Mouse (Mus musculus) embryonic facial prominence, embryonic 14.5 days (tissue): ENCODE data around the gene Ap2b1. TPM values are rescaled to one million over a fixed set of nuclear protein-coding genes. Genes with fewer than 3 reads are reported as not detected.

Experiments used
- ATAC-seq: fragments of 200-750 bp; cut with Nextera tagmentation; 2 replicates; pipeline ENCODE4 v1.8.0; 2017; ENCODE audit warnings: low read depth, moderate number of reproducible peaks, moderate TSS enrichment
- DNase-seq: peaks from one replicate; pipeline ENCODE4 v3.0.0-alpha.2; 2015; ENCODE audit warnings: low spot score
- H3K27ac ChIP-seq: fragments of 300-500 bp; sonication (generic); replicated peaks from 2 replicates; pipeline ENCODE4 v1.5.1; 2014; ENCODE audit warnings: low read depth, mild to moderate bottlenecking, low read length, moderate library complexity
- H3K27me3 ChIP-seq: fragments of 300-500 bp; sonication (generic); replicated peaks from 2 replicates; pipeline ENCODE4 v1.6.1; 2014; ENCODE audit warnings: low read length; ENCODE audit not compliant: control insufficient read depth, insufficient read depth
- H3K36me3 ChIP-seq: fragments of 300-500 bp; sonication (generic); 2 replicates; pipeline ENCODE4 v1.6.1; 2014; ENCODE audit warnings: low read length, mixed read lengths; ENCODE audit not compliant: control insufficient read depth, insufficient read depth
- H3K4me1 ChIP-seq: fragments of 300-500 bp; sonication (generic); 2 replicates; pipeline ENCODE4 v1.6.1; 2014; ENCODE audit warnings: antibody characterized with exemption, low read length; ENCODE audit not compliant: control insufficient read depth, insufficient read depth
- H3K4me2 ChIP-seq: fragments of 300-500 bp; sonication (generic); 2 replicates; pipeline ENCODE4 v1.6.1; 2014; ENCODE audit warnings: low read depth, mild to moderate bottlenecking, low read length, moderate library complexity, mixed read lengths
- H3K4me3 ChIP-seq: fragments of 300-500 bp; sonication (generic); 2 replicates; pipeline ENCODE4 v1.5.1; 2014; ENCODE audit warnings: low read depth, mild to moderate bottlenecking, low read length
- H3K9ac ChIP-seq: fragments of 300-500 bp; sonication (generic); 2 replicates; pipeline ENCODE4 v1.6.1; 2014; ENCODE audit warnings: low read depth, mild to moderate bottlenecking, low read length, moderate library complexity, mixed read lengths
- H3K9me3 ChIP-seq: fragments of 300-500 bp; sonication (generic); 2 replicates; pipeline ENCODE4 v1.6.1; 2016; ENCODE audit warnings: low read length; ENCODE audit not compliant: control insufficient read depth
- WGBS: fragments of 180-500 bp; shearing (Covaris S2); extraction: QIAGEN DNeasy Blood & Tissue Kit; methylation state at CpG from one replicate; pipeline ENCODE4 v1.1.7; 2014; 5-methylcytosine and 5-hydroxymethylcytosine counted together
- polyA plus RNA-seq: library from polyadenylated mRNA; unstranded; fragments of >200 nt; fragmentation: Nextera tagmentation; extraction: Ambion mirVana; gene quantifications from 2 replicates; pipeline ENCODE4 v1.2.1, GENCODE M21; 2014

Gene Ap2b1
- polyA plus RNA-seq, 1 experiment from 2014 or later = 65.5 TPM

GRCm38 (mm10) chr11:83279024-83279423, 19.8 kb upstream of the Ap2b1 start:
- ATAC-seq = no peak
- Histone ChIP-seq H3K9me3 (no peaks in the 10 kb centered on the region), H3K27me3 (no peaks in the 10 kb centered on the region), H3K4me3 (no peak overlapping the region), H3K4me1 (no peaks in the 10 kb centered on the region), H3K4me2 (no peak overlapping the region), H3K9ac (no peak overlapping the region), H3K36me3 (no peaks in the 10 kb centered on the region), H3K27ac (no peak overlapping the region)
- 76% methylated on average over 4 of the region's 4 CpGs for WGBS
- DNase-seq = no peak

GRCm38 (mm10) chr11:83279691-83280090, 19.1 kb upstream of the Ap2b1 start:
- ATAC-seq (no peak), DNase-seq (no peak)
- Histone ChIP-seq H3K9ac (no peak overlapping the region), H3K4me2 (no peak overlapping the region), H3K4me1 (no peaks in the 10 kb centered on the region), H3K27ac (no peak overlapping the region), H3K27me3 (no peaks in the 10 kb centered on the region), H3K36me3 (no peaks in the 10 kb centered on the region), H3K4me3 (no peak overlapping the region), H3K9me3 (no peaks in the 10 kb centered on the region)
- WGBS = 63% methylated on average over 6 of the region's 6 CpGs

- Histone ChIP-seq H3K9ac (no peak overlapping the region), H3K4me1 (no peaks in the 10 kb centered on the region), H3K36me3 (no peaks in the 10 kb centered on the region), H3K27me3 (no peaks in the 10 kb centered on the region), H3K9me3 (no peaks in the 10 kb centered on the region), H3K4me2 (no peak overlapping the region), H3K4me3 (no peak overlapping the region), H3K27ac (no peak overlapping the region)
- WGBS = 51% methylated on average over 2 of the region's 2 CpGs
- no peak for ATAC-seq
- DNase-seq = no peak
Observed at GRCm38 (mm10) chr11:83282084-83282483, 16.7 kb upstream of the Ap2b1 start.

- Histone ChIP-seq H3K27me3 (no peaks in the 10 kb centered on the region), H3K4me1 (0 out of 2 replicates have a peak, but pooled peaks cover 3% of the 10 kb centered on the region), H3K4me3 (no peak overlapping the region), H3K9ac (no peak overlapping the region), H3K27ac (no peak overlapping the region), H3K36me3 (no peaks in the 10 kb centered on the region), H3K4me2 (no peak overlapping the region), H3K9me3 (no peaks in the 10 kb centered on the region)
- 81% methylated on average over 4 of the region's 4 CpGs for WGBS
- no peak for ATAC-seq
- DNase-seq = no peak
Observed at GRCm38 (mm10) chr11:83285627-83286026, 13.2 kb upstream of the Ap2b1 start.

GRCm38 (mm10) chr11:83286566-83286965, 12.3 kb upstream of the Ap2b1 start, which contains the start of gene Slfn14:
Gene Slfn14 (minus strand): TSS chr11:83286726.
- H3K36me3 ChIP-seq = no peaks in the 10 kb centered on the region
- no peak for ATAC-seq
- H3K27me3 ChIP-seq = no peaks in the 10 kb centered on the region
- H3K4me2 ChIP-seq = no peak within 1 kb of the TSS
- no peak within 1 kb of the TSS for H3K9ac ChIP-seq
- H3K27ac ChIP-seq = no peak within 1 kb of the TSS
- WGBS = 83% methylated on average over 1 of the region's 1 CpGs
- H3K4me3 ChIP-seq = no peak within 1 kb of the TSS
- DNase-seq = no peak
- 0 out of 2 replicates have a peak, but pooled peaks cover 5% of the 10 kb centered on the region for H3K4me1 ChIP-seq
- H3K9me3 ChIP-seq = no peaks in the 10 kb centered on the region

GRCm38 (mm10) chr11:83289036-83289435, 9.8 kb upstream of the Ap2b1 start:
- 90% methylated on average over 5 of the region's 5 CpGs for WGBS

GRCm38 (mm10) chr11:83289633-83290032, 9.2 kb upstream of the Ap2b1 start:
- 72% methylated on average over 2 of the region's 2 CpGs for WGBS
- no peak for ATAC-seq
- H3K36me3 ChIP-seq = no peaks in the 10 kb centered on the region
- H3K9me3 ChIP-seq = no peaks in the 10 kb centered on the region
- no peak overlapping the region for H3K9ac ChIP-seq
- H3K4me1 ChIP-seq = peaks cover 11% of the 10 kb centered on the region; the same call in 1 of the 2 replicates
- H3K27ac ChIP-seq = no peak overlapping the region
- no peak for DNase-seq
- H3K4me2 ChIP-seq = no peak overlapping the region
- H3K4me3 ChIP-seq = no peak overlapping the region
- H3K27me3 ChIP-seq = no peaks in the 10 kb centered on the region

More at GRCm38 (mm10) chr11:83289036-83289435, 9.8 kb upstream of the Ap2b1 start:
- no peaks in the 10 kb centered on the region for H3K9me3 ChIP-seq
- H3K27ac ChIP-seq = no peak overlapping the region
- H3K9ac ChIP-seq = no peak overlapping the region
- H3K36me3 ChIP-seq = no peaks in the 10 kb centered on the region
- no peak for DNase-seq
- no peak overlapping the region for H3K4me3 ChIP-seq
- no peaks in the 10 kb centered on the region for H3K27me3 ChIP-seq
- H3K4me2 ChIP-seq = no peak overlapping the region
- ATAC-seq = no peak
- H3K4me1 ChIP-seq = peaks cover 11% of the 10 kb centered on the region; the same call in 1 of the 2 replicates

- Histone ChIP-seq H3K27ac (peak overlapping the region; percentile 84), H3K9me3 (no peaks in the 10 kb centered on the region), H3K9ac (peak overlapping the region; percentile 80), H3K27me3 (no peaks in the 10 kb centered on the region), H3K4me2 (peak overlapping the region; percentile 92), H3K4me3 (peak overlapping the region; percentile 61), H3K4me1 (peaks cover 11% of the 10 kb centered on the region; the same call in 1 of the 2 replicates), H3K36me3 (peaks cover 16% of the 10 kb centered on the region)
- WGBS = under 1% methylated on average over 37 of the region's 38 CpGs
- DNase-seq (peak; percentile 99), ATAC-seq (peak; percentile 99)
Observed at GRCm38 (mm10) chr11:83291375-83292250, 7.2 kb upstream of the Ap2b1 start.

GRCm38 (mm10) chr11:83292251-83292587, 6.6 kb upstream of the Ap2b1 start:
- peaks cover 17% of the 10 kb centered on the region for H3K36me3 ChIP-seq
- DNase-seq (no peak), ATAC-seq (no peak)
- H3K4me2 ChIP-seq = peak overlapping the region; percentile 92
- no peaks in the 10 kb centered on the region for H3K27me3 ChIP-seq
- peak overlapping the region; percentile 61 for H3K4me3 ChIP-seq
- 1% methylated on average over 5 of the region's 5 CpGs for WGBS
- H3K9ac ChIP-seq = peak overlapping the region; percentile 80
- no peak overlapping the region for H3K27ac ChIP-seq
- no peaks in the 10 kb centered on the region for H3K9me3 ChIP-seq
- peaks cover 11% of the 10 kb centered on the region; the same call in 1 of the 2 replicates for H3K4me1 ChIP-seq
